In the genomic region with DNA sequence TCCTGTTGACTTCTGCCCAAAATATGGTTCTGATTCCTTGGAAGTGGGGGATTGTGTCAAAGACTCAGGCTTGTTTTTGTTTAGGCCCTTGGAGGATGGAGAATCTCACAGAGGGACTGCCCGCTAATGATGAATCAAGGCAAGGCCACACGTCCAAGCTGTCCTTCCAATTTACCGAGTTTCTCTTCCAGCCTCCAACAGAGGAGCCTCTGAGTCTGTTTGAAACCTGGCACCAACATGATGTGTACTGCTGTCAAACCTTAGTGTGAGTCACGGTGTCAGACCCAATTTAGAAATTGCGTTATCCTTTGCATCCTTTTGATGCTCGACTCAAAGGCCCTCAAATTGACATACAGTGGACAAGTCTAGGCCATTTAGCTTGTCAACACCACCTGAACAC, we compare ENCODE assay signal across 22 mouse cellular contexts.
"Had no signal": no experiment of that assay in that cellular context is flagged by ENCODE, and none has a peak within 500 bp of the region (broad histone marks: within the 10 kb centered on the region; RNA-seq: fewer than 3 reads in every experiment).

No protein-coding gene starts in this region.

- H3K36me3 ChIP-seq: limb, embryonic 12.5 days; limb, embryonic 15.5 days; lung, embryonic 15.5 days; midbrain, embryonic 10.5 days; midbrain, embryonic 13.5 days; neural tube, embryonic 13.5 days had no signal

- DNase-seq: kidney, postnatal 25 days; left cerebral cortex, postnatal 4 days; liver, postnatal 0 days; lung, postnatal 10 days; lung, postnatal 36 days; retina, postnatal 1 day; right cerebral cortex, postnatal 25 days; spleen, adult 18-20 months; thymus, adult 18-20 months; thymus, postnatal 36 days had no signal

- H3K4me2 ChIP-seq: limb, embryonic 12.5 days; limb, embryonic 15.5 days; liver, embryonic 11.5 days; lung, embryonic 15.5 days; midbrain, embryonic 13.5 days; neural tube, embryonic 13.5 days had no signal

- H3K9ac ChIP-seq: limb, embryonic 12.5 days; limb, embryonic 15.5 days; liver, embryonic 14.5 days; liver, postnatal 0 days; lung, embryonic 15.5 days; midbrain, embryonic 13.5 days; neural tube, embryonic 13.5 days had no signal

- H3K4me3 ChIP-seq: limb, embryonic 12.5 days; limb, embryonic 15.5 days; lung, embryonic 15.5 days; megakaryocyte, embryonic 14.5 days; midbrain, embryonic 10.5 days; midbrain, embryonic 13.5 days; myocyte; neural tube, embryonic 13.5 days had no signal

- H3K27me3 ChIP-seq: limb, embryonic 12.5 days; limb, embryonic 15.5 days; lung, embryonic 15.5 days; megakaryocyte, embryonic 14.5 days; midbrain, embryonic 13.5 days; neural tube, embryonic 13.5 days had no signal

- H3K27ac ChIP-seq: kidney, postnatal 0 days; limb, embryonic 12.5 days; limb, embryonic 15.5 days; liver, embryonic 14.5 days; lung, embryonic 15.5 days; midbrain, embryonic 10.5 days; midbrain, embryonic 13.5 days; neural tube, embryonic 13.5 days had no signal

- ATAC-seq: liver, postnatal 0 days; midbrain, embryonic 13.5 days; midbrain, embryonic 16.5 days had no signal

- H3K9me3 ChIP-seq: limb, embryonic 12.5 days; limb, embryonic 15.5 days; lung, embryonic 15.5 days; megakaryocyte, embryonic 14.5 days; midbrain, embryonic 10.5 days; midbrain, embryonic 13.5 days; neural tube, embryonic 13.5 days had no signal
